Mouse (Mus musculus): ENCODE data around the gene Cacna1c. TPM values are rescaled to one million over a fixed set of nuclear protein-coding genes. Genes with fewer than 3 reads are reported as not detected.

Gene Cacna1c
- total and polyA plus RNA-seq, 2 experiments from 2014 or later = 4.2 to 43.3 TPM

GRCm38 (mm10) chr6:118776459-118776858, 419.8 kb downstream of the Cacna1c start:
- ATAC-seq (peak; percentile 85), DNase-seq (peak; percentile 70)
- Histone ChIP-seq H3K4me3 (ENCODE audit: low read depth, low read length) (no peak overlapping the region), H3K9me3 (ENCODE audit: low read length) (no peaks in the 10 kb centered on the region), H3K27me3 (ENCODE audit: insufficient read depth, low read length) (no peaks in the 10 kb centered on the region), H3K4me1 (ENCODE audit: insufficient read depth) (no peaks in the 10 kb centered on the region), H3K27ac (ENCODE audit: low read depth, low read length) (no peak overlapping the region), H3K36me3 (ENCODE audit: insufficient read depth) (peaks cover 15% of the 10 kb centered on the region; the same call in 1 of the 2 replicates), H3K4me2 (ENCODE audit: low read depth) (no peak overlapping the region), H3K9ac (no peak overlapping the region)
- TF ChIP-seq CTCF (IDR thresholded peaks at IDR 0.05; ENCODE audit: low read depth) = peak; percentile 34
- 56% methylated on average over 9 of the region's 9 CpGs for whole genome bisulfite sequencing

DNA sequence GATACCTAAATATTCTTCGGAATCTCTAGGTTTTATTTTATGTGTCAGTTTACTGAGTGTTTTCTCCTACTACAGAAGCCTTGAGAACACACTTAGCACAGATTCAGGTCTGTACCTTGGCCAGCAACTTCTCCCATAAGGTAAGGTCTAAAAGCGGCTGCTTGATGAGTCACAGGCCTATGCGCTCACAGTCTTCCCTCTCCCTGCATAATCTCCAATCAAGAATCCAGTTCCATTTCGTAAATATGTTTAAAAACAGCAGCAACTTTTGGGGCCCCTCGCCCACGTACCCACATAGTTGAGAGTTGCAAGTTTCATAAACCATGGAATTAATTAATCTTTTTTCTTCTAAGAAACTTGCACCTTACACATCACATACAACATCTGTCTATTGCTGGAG, 423.6 kb downstream of the Cacna1c start:
- no peak overlapping the region for H3K9ac ChIP-seq
- no peak for TF ChIP-seq CTCF (IDR thresholded peaks at IDR 0.05; ENCODE audit: low read depth)
- ATAC-seq = no peak
- H3K4me1 ChIP-seq (ENCODE audit: insufficient read depth) = no peaks in the 10 kb centered on the region
- no peaks in the 10 kb centered on the region for H3K9me3 ChIP-seq (ENCODE audit: low read length)
- H3K4me2 ChIP-seq (ENCODE audit: low read depth) = no peak overlapping the region
- WGBS = 92% methylated on average over 6 of the region's 6 CpGs
- H3K27me3 ChIP-seq (ENCODE audit: insufficient read depth, low read length) = no peaks in the 10 kb centered on the region
- no peak for DNase-seq
- no peak overlapping the region for H3K27ac ChIP-seq (ENCODE audit: low read depth, low read length)
- peaks cover 9% of the 10 kb centered on the region; the same call in 1 of the 2 replicates for H3K36me3 ChIP-seq (ENCODE audit: insufficient read depth)
- H3K4me3 ChIP-seq (ENCODE audit: low read depth, low read length) = no peak overlapping the region

- no peaks in the 10 kb centered on the region for H3K27me3 ChIP-seq (ENCODE audit: insufficient read depth, low read length)
- H3K9ac ChIP-seq = no peak overlapping the region
- ATAC-seq (no peak), DNase-seq (no peak)
- no peaks in the 10 kb centered on the region for H3K4me1 ChIP-seq (ENCODE audit: insufficient read depth)
- peaks cover 9% of the 10 kb centered on the region; the same call in 1 of the 2 replicates for H3K36me3 ChIP-seq (ENCODE audit: insufficient read depth)
- no peaks in the 10 kb centered on the region for H3K9me3 ChIP-seq (ENCODE audit: low read length)
- 91% methylated on average over 4 of the region's 4 CpGs for WGBS
- H3K27ac ChIP-seq (ENCODE audit: low read depth, low read length) = no peak overlapping the region
- H3K4me3 ChIP-seq (ENCODE audit: low read depth, low read length) = no peak overlapping the region
- TF ChIP-seq CTCF (IDR thresholded peaks at IDR 0.05; ENCODE audit: low read depth) = no peak
- H3K4me2 ChIP-seq (ENCODE audit: low read depth) = no peak overlapping the region
Observed at GRCm38 (mm10) chr6:118771121-118771520, 425.1 kb downstream of the Cacna1c start.

DNA sequence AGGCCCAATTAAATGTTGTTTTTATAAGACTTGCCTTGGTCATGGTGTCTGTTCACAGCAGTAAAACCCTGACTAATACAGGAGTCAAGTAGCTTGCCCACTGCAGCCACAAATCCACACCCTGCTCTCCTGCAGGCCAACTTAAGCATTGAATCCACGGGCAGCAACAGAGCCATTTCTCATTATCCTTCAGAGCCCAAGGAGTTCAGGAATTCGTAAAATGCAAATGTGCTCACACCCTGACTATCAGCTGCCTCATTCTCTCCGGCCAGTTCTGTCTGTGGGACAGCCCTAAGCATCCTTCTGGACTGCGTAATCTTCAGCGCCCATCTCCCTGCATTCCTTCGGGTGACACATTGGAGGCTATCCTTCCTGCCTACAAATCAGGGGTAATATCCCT, 425.8 kb downstream of the Cacna1c start:
- Histone ChIP-seq H3K9ac (no peak overlapping the region), H3K9me3 (ENCODE audit: low read length) (no peaks in the 10 kb centered on the region), H3K27me3 (ENCODE audit: insufficient read depth, low read length) (no peaks in the 10 kb centered on the region), H3K27ac (ENCODE audit: low read depth, low read length) (no peak overlapping the region), H3K4me2 (ENCODE audit: low read depth) (no peak overlapping the region), H3K36me3 (ENCODE audit: insufficient read depth) (peaks cover 6% of the 10 kb centered on the region; the same call in 1 of the 2 replicates), H3K4me1 (ENCODE audit: insufficient read depth) (no peaks in the 10 kb centered on the region), H3K4me3 (ENCODE audit: low read depth, low read length) (no peak overlapping the region)
- TF ChIP-seq CTCF (IDR thresholded peaks at IDR 0.05; ENCODE audit: low read depth) = no peak
- DNase-seq = no peak
- 87% methylated on average over 6 of the region's 6 CpGs for WGBS
- ATAC-seq = no peak

GRCm38 (mm10) chr6:118769792-118770191, 426.4 kb downstream of the Cacna1c start:
- H3K36me3 ChIP-seq (ENCODE audit: insufficient read depth) = peaks cover 5% of the 10 kb centered on the region; the same call in 1 of the 2 replicates
- H3K9me3 ChIP-seq (ENCODE audit: low read length) = no peaks in the 10 kb centered on the region
- DNase-seq (no peak), ATAC-seq (no peak)
- H3K4me2 ChIP-seq (ENCODE audit: low read depth) = no peak overlapping the region
- H3K4me1 ChIP-seq (ENCODE audit: insufficient read depth) = no peaks in the 10 kb centered on the region
- H3K27ac ChIP-seq (ENCODE audit: low read depth, low read length) = no peak overlapping the region
- no peaks in the 10 kb centered on the region for H3K27me3 ChIP-seq (ENCODE audit: insufficient read depth, low read length)
- WGBS = 93% methylated on average over 8 of the region's 8 CpGs
- TF ChIP-seq CTCF (IDR thresholded peaks at IDR 0.05; ENCODE audit: low read depth) = no peak
- H3K9ac ChIP-seq = no peak overlapping the region
- H3K4me3 ChIP-seq (ENCODE audit: low read depth, low read length) = no peak overlapping the region

- ATAC-seq = no peak
- no peaks in the 10 kb centered on the region for H3K27me3 ChIP-seq (ENCODE audit: insufficient read depth, low read length)
Observed at GRCm38 (mm10) chr6:118767698-118768097, 428.5 kb downstream of the Cacna1c start.

GRCm38 (mm10) chr6:118765261-118765660, 431.0 kb downstream of the Cacna1c start:
- no peak for ATAC-seq
- Histone ChIP-seq H3K9me3 (ENCODE audit: low read length) (no peaks in the 10 kb centered on the region), H3K9ac (no peak overlapping the region), H3K4me2 (ENCODE audit: low read depth) (no peak overlapping the region), H3K4me3 (ENCODE audit: low read depth, low read length) (no peak overlapping the region), H3K4me1 (ENCODE audit: insufficient read depth) (no peaks in the 10 kb centered on the region), H3K27me3 (ENCODE audit: insufficient read depth, low read length) (no peaks in the 10 kb centered on the region), H3K27ac (ENCODE audit: low read depth, low read length) (no peak overlapping the region), H3K36me3 (ENCODE audit: insufficient read depth) (no peaks in the 10 kb centered on the region)
- 88% methylated on average over 1 of the region's 1 CpGs for WGBS
- no peak for TF ChIP-seq CTCF (IDR thresholded peaks at IDR 0.05; ENCODE audit: low read depth)
- no peak for DNase-seq

More at GRCm38 (mm10) chr6:118767698-118768097, 428.5 kb downstream of the Cacna1c start:
- Histone ChIP-seq H3K9me3 (ENCODE audit: low read length) (no peaks in the 10 kb centered on the region), H3K9ac (no peak overlapping the region), H3K27ac (ENCODE audit: low read depth, low read length) (no peak overlapping the region), H3K4me1 (ENCODE audit: insufficient read depth) (no peaks in the 10 kb centered on the region), H3K4me3 (ENCODE audit: low read depth, low read length) (no peak overlapping the region), H3K4me2 (ENCODE audit: low read depth) (no peak overlapping the region), H3K36me3 (ENCODE audit: insufficient read depth) (no peaks in the 10 kb centered on the region)
- no peak for TF ChIP-seq CTCF (IDR thresholded peaks at IDR 0.05; ENCODE audit: low read depth)
- DNase-seq = no peak
- 64% methylated on average over 6 of the region's 6 CpGs for WGBS

Data from forebrain, postnatal 0 days (tissue).